Mouse (Mus musculus): Measurements from ENCODE around the gene Snx17. TPM values are rescaled to one million over a fixed set of nuclear protein-coding genes. Genes with fewer than 3 reads are reported as not detected.

The Snx17 gene
- polyA plus RNA-seq, 1 experiment: 2.7 TPM

GRCm38 (mm10) chr5:31179766-31180630 lies 13.0 kb upstream of the Snx17 start, which contains the start of the genes Gm29609 and Gtf3c2:
Gm29609 (minus strand) TSS chr5:31179911.
Gtf3c2 (minus strand) TSS chr5:31180144.
- no peaks in the 10 kb centered on the region for H3K27me3 ChIP-seq (ENCODE audit: control insufficient read depth)
- H3K4me1 ChIP-seq (ENCODE audit: control insufficient read depth): peaks cover 66% of the 10 kb centered on the region
- no peaks in the 10 kb centered on the region for H3K9me3 ChIP-seq (ENCODE audit: control insufficient read depth, low read length)
- TF ChIP-seq TAL1 (IDR thresholded peaks at IDR 0.05; ENCODE audit: low read length): no peak
- no peak for TF ChIP-seq GATA1 (IDR thresholded peaks at IDR 0.05; ENCODE audit: low read length)
- H3K36me3 ChIP-seq (ENCODE audit: control insufficient read depth): peaks cover 27% of the 10 kb centered on the region
- H3K4me3 ChIP-seq (replicated peaks): peak within 1 kb of the TSS; percentile 79

- H3K36me3 ChIP-seq (ENCODE audit: control insufficient read depth): peaks cover 23% of the 10 kb centered on the region
- H3K4me1 ChIP-seq (ENCODE audit: control insufficient read depth): peaks cover 71% of the 10 kb centered on the region
Measured at GRCm38 (mm10) chr5:31181183-31181770, 11.8 kb upstream of the Snx17 start.

GRCm38 (mm10) chr5:31183678-31184077 lies 9.3 kb upstream of the Snx17 start:
- Histone ChIP-seq H3K9me3 (ENCODE audit: control insufficient read depth, low read length) (no peaks in the 10 kb centered on the region), H3K36me3 (ENCODE audit: control insufficient read depth) (peaks cover 31% of the 10 kb centered on the region), H3K27me3 (ENCODE audit: control insufficient read depth) (no peaks in the 10 kb centered on the region), H3K4me3 (replicated peaks) (no peak overlapping the region), H3K4me1 (ENCODE audit: control insufficient read depth) (peaks cover 52% of the 10 kb centered on the region)
- no peak for TF ChIP-seq GATA1 (IDR thresholded peaks at IDR 0.05; ENCODE audit: low read length)
- TF ChIP-seq TAL1 (IDR thresholded peaks at IDR 0.05; ENCODE audit: low read length): peak; percentile 26; the same call in 1 of the 3 replicates

More at GRCm38 (mm10) chr5:31181183-31181770, 11.8 kb upstream of the Snx17 start:
- Histone ChIP-seq H3K27me3 (ENCODE audit: control insufficient read depth) (no peaks in the 10 kb centered on the region), H3K9me3 (ENCODE audit: control insufficient read depth, low read length) (no peaks in the 10 kb centered on the region), H3K4me3 (replicated peaks) (peak overlapping the region; percentile 79)
- no peak for TF ChIP-seq GATA1 (IDR thresholded peaks at IDR 0.05; ENCODE audit: low read length)
- TF ChIP-seq TAL1 (IDR thresholded peaks at IDR 0.05; ENCODE audit: low read length): no peak

- H3K36me3 ChIP-seq (ENCODE audit: control insufficient read depth): peaks cover 56% of the 10 kb centered on the region
Measured at GRCm38 (mm10) chr5:31188223-31188840, 4.7 kb upstream of the Snx17 start.

GRCm38 (mm10) chr5:31190201-31190600 lies 2.8 kb upstream of the Snx17 start:
- Histone ChIP-seq H3K9me3 (ENCODE audit: control insufficient read depth, low read length) (no peaks in the 10 kb centered on the region), H3K4me3 (replicated peaks) (no peak overlapping the region), H3K4me1 (ENCODE audit: control insufficient read depth) (peaks cover 41% of the 10 kb centered on the region), H3K27me3 (ENCODE audit: control insufficient read depth) (no peaks in the 10 kb centered on the region), H3K36me3 (ENCODE audit: control insufficient read depth) (peaks cover 64% of the 10 kb centered on the region)
- TF ChIP-seq GATA1 (IDR thresholded peaks at IDR 0.05; ENCODE audit: low read length): no peak
- no peak for TF ChIP-seq TAL1 (IDR thresholded peaks at IDR 0.05; ENCODE audit: low read length)

More at GRCm38 (mm10) chr5:31188223-31188840, 4.7 kb upstream of the Snx17 start:
- Histone ChIP-seq H3K4me1 (ENCODE audit: control insufficient read depth) (peaks cover 41% of the 10 kb centered on the region), H3K27me3 (ENCODE audit: control insufficient read depth) (no peaks in the 10 kb centered on the region), H3K4me3 (replicated peaks) (no peak overlapping the region), H3K9me3 (ENCODE audit: control insufficient read depth, low read length) (no peaks in the 10 kb centered on the region)
- TF ChIP-seq GATA1 (IDR thresholded peaks at IDR 0.05; ENCODE audit: low read length) (no peak), TAL1 (IDR thresholded peaks at IDR 0.05; ENCODE audit: low read length) (no peak)

- Histone ChIP-seq H3K4me1 (ENCODE audit: control insufficient read depth) (peaks cover 48% of the 10 kb centered on the region), H3K27me3 (ENCODE audit: control insufficient read depth) (no peaks in the 10 kb centered on the region), H3K4me3 (replicated peaks) (peak overlapping the region; percentile 89), H3K9me3 (ENCODE audit: control insufficient read depth, low read length) (no peaks in the 10 kb centered on the region), H3K36me3 (ENCODE audit: control insufficient read depth) (peaks cover 71% of the 10 kb centered on the region)
- TF ChIP-seq TAL1 (IDR thresholded peaks at IDR 0.05; ENCODE audit: low read length): no peak
- TF ChIP-seq GATA1 (IDR thresholded peaks at IDR 0.05; ENCODE audit: low read length): no peak
Measured at GRCm38 (mm10) chr5:31192045-31192938, 735 bp upstream of the Snx17 start.

GRCm38 (mm10) chr5:31193631-31194281 lies 729 bp downstream of the Snx17 start:
- H3K4me3 ChIP-seq (replicated peaks): peak overlapping the region; percentile 89
- no peaks in the 10 kb centered on the region for H3K9me3 ChIP-seq (ENCODE audit: control insufficient read depth, low read length)
- H3K36me3 ChIP-seq (ENCODE audit: control insufficient read depth): peaks cover 71% of the 10 kb centered on the region
- no peaks in the 10 kb centered on the region for H3K27me3 ChIP-seq (ENCODE audit: control insufficient read depth)
- TF ChIP-seq GATA1 (IDR thresholded peaks at IDR 0.05; ENCODE audit: low read length): no peak
- TF ChIP-seq TAL1 (IDR thresholded peaks at IDR 0.05; ENCODE audit: low read length): no peak
- peaks cover 53% of the 10 kb centered on the region for H3K4me1 ChIP-seq (ENCODE audit: control insufficient read depth)

All from erythroblast, embryonic 14.5 days (primary cell).